Mouse (Mus musculus): Measurements from ENCODE around the gene Acaca. TPM values are rescaled to one million over a fixed set of nuclear protein-coding genes. Genes with fewer than 3 reads are reported as not detected.

The Acaca gene
- polyA plus RNA-seq, 1 experiment from 2014 or later = 28.9 TPM

- H3K27me3 ChIP-seq (replicated peaks; ENCODE audit: control insufficient read depth, insufficient read depth, low read length) = no peaks in the 10 kb centered on the region
- no peak overlapping the region for H3K4me3 ChIP-seq (replicated peaks; ENCODE audit: low read length)
- 0 out of 2 replicates have a peak, but pooled peaks have one; percentile 15 for ATAC-seq
- no peaks in the 10 kb centered on the region for H3K36me3 ChIP-seq (ENCODE audit: control insufficient read depth, insufficient read depth)
- H3K9me3 ChIP-seq (ENCODE audit: control insufficient read depth, low read length) = peaks cover 3% of the 10 kb centered on the region
- H3K4me2 ChIP-seq (ENCODE audit: low read length) = no peak overlapping the region
- peaks cover 16% of the 10 kb centered on the region for H3K4me1 ChIP-seq (replicated peaks; ENCODE audit: control insufficient read depth, insufficient read depth, low read length)
- no peak overlapping the region for H3K27ac ChIP-seq (ENCODE audit: low read length)
- WGBS = 66% methylated on average over 7 of the region's 7 CpGs
- no peak overlapping the region for H3K9ac ChIP-seq (replicated peaks; ENCODE audit: low read depth, low read length)
These were observed 281.6 kb downstream of the Acaca start for GRCm38 (mm10) chr11:84410879-84411641.

GRCm38 (mm10) chr11:84411642-84412018, 282.2 kb downstream of the Acaca start:
- no peak overlapping the region for H3K4me2 ChIP-seq (ENCODE audit: low read length)
- no peak for ATAC-seq

GRCm38 (mm10) chr11:84412201-84412934, 282.9 kb downstream of the Acaca start:
- no peak overlapping the region for H3K9ac ChIP-seq (replicated peaks; ENCODE audit: low read depth, low read length)
- WGBS = 24% methylated on average over 12 of the region's 12 CpGs
- no peak overlapping the region for H3K27ac ChIP-seq (ENCODE audit: low read length)
- H3K4me3 ChIP-seq (replicated peaks; ENCODE audit: low read length) = no peak overlapping the region
- no peaks in the 10 kb centered on the region for H3K9me3 ChIP-seq (ENCODE audit: control insufficient read depth, low read length)
- H3K4me1 ChIP-seq (replicated peaks; ENCODE audit: control insufficient read depth, insufficient read depth, low read length) = peaks cover 16% of the 10 kb centered on the region
- H3K36me3 ChIP-seq (ENCODE audit: control insufficient read depth, insufficient read depth) = no peaks in the 10 kb centered on the region
- ATAC-seq = no peak
- H3K4me2 ChIP-seq (ENCODE audit: low read length) = no peak overlapping the region
- H3K27me3 ChIP-seq (replicated peaks; ENCODE audit: control insufficient read depth, insufficient read depth, low read length) = no peaks in the 10 kb centered on the region

More at GRCm38 (mm10) chr11:84411642-84412018, 282.2 kb downstream of the Acaca start:
- peaks cover 2% of the 10 kb centered on the region for H3K9me3 ChIP-seq (ENCODE audit: control insufficient read depth, low read length)
- 59% methylated on average over 7 of the region's 7 CpGs for WGBS
- H3K9ac ChIP-seq (replicated peaks; ENCODE audit: low read depth, low read length) = no peak overlapping the region
- H3K4me3 ChIP-seq (replicated peaks; ENCODE audit: low read length) = no peak overlapping the region
- H3K27ac ChIP-seq (ENCODE audit: low read length) = no peak overlapping the region
- no peaks in the 10 kb centered on the region for H3K27me3 ChIP-seq (replicated peaks; ENCODE audit: control insufficient read depth, insufficient read depth, low read length)
- no peaks in the 10 kb centered on the region for H3K36me3 ChIP-seq (ENCODE audit: control insufficient read depth, insufficient read depth)
- peaks cover 16% of the 10 kb centered on the region for H3K4me1 ChIP-seq (replicated peaks; ENCODE audit: control insufficient read depth, insufficient read depth, low read length)

- no peak for ATAC-seq
- peaks cover 16% of the 10 kb centered on the region for H3K4me1 ChIP-seq (replicated peaks; ENCODE audit: control insufficient read depth, insufficient read depth, low read length)
- H3K9ac ChIP-seq (replicated peaks; ENCODE audit: low read depth, low read length) = no peak overlapping the region
- no peak overlapping the region for H3K4me2 ChIP-seq (ENCODE audit: low read length)
- 37% methylated on average over 6 of the region's 6 CpGs for WGBS
- no peak overlapping the region for H3K4me3 ChIP-seq (replicated peaks; ENCODE audit: low read length)
- no peaks in the 10 kb centered on the region for H3K9me3 ChIP-seq (ENCODE audit: control insufficient read depth, low read length)
- no peaks in the 10 kb centered on the region for H3K36me3 ChIP-seq (ENCODE audit: control insufficient read depth, insufficient read depth)
- no peak overlapping the region for H3K27ac ChIP-seq (ENCODE audit: low read length)
- no peaks in the 10 kb centered on the region for H3K27me3 ChIP-seq (replicated peaks; ENCODE audit: control insufficient read depth, insufficient read depth, low read length)
These were observed 283.6 kb downstream of the Acaca start for GRCm38 (mm10) chr11:84413111-84413510.

- H3K4me3 ChIP-seq (replicated peaks; ENCODE audit: low read length) = no peak overlapping the region
- H3K9me3 ChIP-seq (ENCODE audit: control insufficient read depth, low read length) = no peaks in the 10 kb centered on the region
- H3K4me2 ChIP-seq (ENCODE audit: low read length) = no peak overlapping the region
- H3K4me1 ChIP-seq (replicated peaks; ENCODE audit: control insufficient read depth, insufficient read depth, low read length) = no peaks in the 10 kb centered on the region
- no peak for ATAC-seq
- no peaks in the 10 kb centered on the region for H3K27me3 ChIP-seq (replicated peaks; ENCODE audit: control insufficient read depth, insufficient read depth, low read length)
- no peak overlapping the region for H3K9ac ChIP-seq (replicated peaks; ENCODE audit: low read depth, low read length)
- no peaks in the 10 kb centered on the region for H3K36me3 ChIP-seq (ENCODE audit: control insufficient read depth, insufficient read depth)
- H3K27ac ChIP-seq (ENCODE audit: low read length) = no peak overlapping the region
- WGBS = 91% methylated on average over 6 of the region's 6 CpGs
These were observed 291.3 kb downstream of the Acaca start for GRCm38 (mm10) chr11:84420779-84421178.

GRCm38 (mm10) chr11:84425736-84426632, 296.5 kb downstream of the Acaca start:
- no peak overlapping the region for H3K4me2 ChIP-seq (ENCODE audit: low read length)
- no peak overlapping the region for H3K27ac ChIP-seq (ENCODE audit: low read length)
- no peaks in the 10 kb centered on the region for H3K36me3 ChIP-seq (ENCODE audit: control insufficient read depth, insufficient read depth)
- ATAC-seq = no peak
- no peaks in the 10 kb centered on the region for H3K9me3 ChIP-seq (ENCODE audit: control insufficient read depth, low read length)
- no peaks in the 10 kb centered on the region for H3K4me1 ChIP-seq (replicated peaks; ENCODE audit: control insufficient read depth, insufficient read depth, low read length)
- H3K9ac ChIP-seq (replicated peaks; ENCODE audit: low read depth, low read length) = no peak overlapping the region
- H3K4me3 ChIP-seq (replicated peaks; ENCODE audit: low read length) = no peak overlapping the region
- WGBS = 61% methylated on average over 13 of the region's 13 CpGs
- H3K27me3 ChIP-seq (replicated peaks; ENCODE audit: control insufficient read depth, insufficient read depth, low read length) = no peaks in the 10 kb centered on the region

- H3K27me3 ChIP-seq (replicated peaks; ENCODE audit: control insufficient read depth, insufficient read depth, low read length) = no peaks in the 10 kb centered on the region
- H3K27ac ChIP-seq (ENCODE audit: low read length) = no peak overlapping the region
- no peak overlapping the region for H3K9ac ChIP-seq (replicated peaks; ENCODE audit: low read depth, low read length)
- no peaks in the 10 kb centered on the region for H3K4me1 ChIP-seq (replicated peaks; ENCODE audit: control insufficient read depth, insufficient read depth, low read length)
- H3K36me3 ChIP-seq (ENCODE audit: control insufficient read depth, insufficient read depth) = no peaks in the 10 kb centered on the region
- WGBS = 88% methylated on average over 5 of the region's 5 CpGs
- no peak overlapping the region for H3K4me3 ChIP-seq (replicated peaks; ENCODE audit: low read length)
- H3K9me3 ChIP-seq (ENCODE audit: control insufficient read depth, low read length) = no peaks in the 10 kb centered on the region
- no peak overlapping the region for H3K4me2 ChIP-seq (ENCODE audit: low read length)
- no peak for ATAC-seq
These were observed 297.1 kb downstream of the Acaca start for GRCm38 (mm10) chr11:84426633-84426998.

- Histone ChIP-seq H3K4me2 (ENCODE audit: low read length) (no peak overlapping the region), H3K4me3 (replicated peaks; ENCODE audit: low read length) (no peak overlapping the region), H3K36me3 (ENCODE audit: control insufficient read depth, insufficient read depth) (no peaks in the 10 kb centered on the region), H3K9ac (replicated peaks; ENCODE audit: low read depth, low read length) (no peak overlapping the region), H3K27ac (ENCODE audit: low read length) (no peak overlapping the region), H3K4me1 (replicated peaks; ENCODE audit: control insufficient read depth, insufficient read depth, low read length) (no peaks in the 10 kb centered on the region), H3K9me3 (ENCODE audit: control insufficient read depth, low read length) (no peaks in the 10 kb centered on the region), H3K27me3 (replicated peaks; ENCODE audit: control insufficient read depth, insufficient read depth, low read length) (no peaks in the 10 kb centered on the region)
- WGBS = 54% methylated on average over 1 of the region's 1 CpGs
- peak; percentile 78 for ATAC-seq
These were observed 300.1 kb downstream of the Acaca start for GRCm38 (mm10) chr11:84429581-84429980.

GRCm38 (mm10) chr11:84430336-84430735, 300.9 kb downstream of the Acaca start:
- Histone ChIP-seq H3K27me3 (replicated peaks; ENCODE audit: control insufficient read depth, insufficient read depth, low read length) (no peaks in the 10 kb centered on the region), H3K4me3 (replicated peaks; ENCODE audit: low read length) (no peak overlapping the region), H3K4me2 (ENCODE audit: low read length) (no peak overlapping the region), H3K9ac (replicated peaks; ENCODE audit: low read depth, low read length) (no peak overlapping the region), H3K9me3 (ENCODE audit: control insufficient read depth, low read length) (no peaks in the 10 kb centered on the region), H3K27ac (ENCODE audit: low read length) (no peak overlapping the region), H3K36me3 (ENCODE audit: control insufficient read depth, insufficient read depth) (no peaks in the 10 kb centered on the region), H3K4me1 (replicated peaks; ENCODE audit: control insufficient read depth, insufficient read depth, low read length) (no peaks in the 10 kb centered on the region)
- WGBS = 89% methylated on average over 4 of the region's 4 CpGs
- ATAC-seq = no peak

All from forebrain, embryonic 16.5 days (tissue).